Mouse (Mus musculus) C2C12 (cell line): ENCODE results near the gene G6pc3. TPM values are rescaled to one million over a fixed set of nuclear protein-coding genes. Genes with fewer than 3 reads are reported as not detected.

ENCODE experiments used
- H3K27me3 ChIP-seq: one replicate; pipeline ENCODE4 v1.6.1; 2011; ENCODE audit not compliant: control insufficient read depth, insufficient read depth, insufficient read length
- H3K36me3 ChIP-seq: one replicate; pipeline ENCODE4 v1.6.1; 2011; ENCODE audit not compliant: control insufficient read depth, insufficient read depth
- H3K4me3 ChIP-seq: one replicate; pipeline ENCODE4 v1.5.1; 2011; ENCODE audit warnings: mild to moderate bottlenecking, control low read depth; ENCODE audit not compliant: poor library complexity, insufficient read depth, severe bottlenecking
- H3K79me2 ChIP-seq: one replicate; pipeline ENCODE4 v1.6.1; 2011; ENCODE audit not compliant: control insufficient read depth, insufficient read depth
- H3K79me3 ChIP-seq: one replicate; pipeline ENCODE4 v1.6.1; 2011; ENCODE audit warnings: low read depth, control low read depth
- H3ac ChIP-seq: one replicate; pipeline ENCODE3; 2011; ENCODE audit warnings: low read depth; ENCODE audit not compliant: control insufficient read depth, insufficient read length
- CEBPB ChIP-seq: IDR thresholded peaks from one replicate; pipeline ENCODE4 v1.6.1; 2011; ENCODE audit warnings: low read depth, mild to moderate bottlenecking, control low read depth, moderate library complexity
- CTCF ChIP-seq: IDR thresholded peaks from one replicate; pipeline ENCODE4 v1.5.1; 2011; ENCODE audit not compliant: control insufficient read depth, insufficient read depth, insufficient read length
- FOSL1 ChIP-seq: IDR thresholded peaks from one replicate; pipeline ENCODE4 v1.8.0; 2011; ENCODE audit warnings: mild to moderate bottlenecking, low read length; ENCODE audit not compliant: poor library complexity, insufficient read depth, severe bottlenecking
- MAX ChIP-seq: IDR thresholded peaks from one replicate; pipeline ENCODE4 v1.6.1; 2011; ENCODE audit warnings: mild to moderate bottlenecking, control low read depth
- MYOD1 ChIP-seq: IDR thresholded peaks from one replicate; pipeline ENCODE4 v1.6.1; 2011; ENCODE audit warnings: low read depth; ENCODE audit not compliant: control insufficient read depth, insufficient read length
- MYOG ChIP-seq: IDR thresholded peaks from one replicate; pipeline ENCODE4 v1.6.1; 2011; ENCODE audit not compliant: control insufficient read depth, insufficient read length; ENCODE audit errors: extremely low read depth
- USF1 ChIP-seq: IDR thresholded peaks from one replicate; pipeline ENCODE4 v1.6.1; 2011; ENCODE audit warnings: low read depth, mild to moderate bottlenecking, control low read depth, moderate library complexity
- polyA plus RNA-seq: library from polyadenylated mRNA; unstranded; fragments of >200 nt; fragmentation: generic; extraction: Trizol; gene quantifications from one replicate; pipeline ENCODE4 v1.2.1, GENCODE M21; 2012; ENCODE audit warnings: missing spikeins

G6pc3 gene
- polyA plus RNA-seq, 1 experiment = 40.4 TPM

- no peak for TF ChIP-seq MYOD1
- TF ChIP-seq MAX = no peak
- TF ChIP-seq CEBPB = no peak
- TF ChIP-seq USF1 = no peak
- TF ChIP-seq CTCF = no peak
- TF ChIP-seq MYOG = no peak
- no peak for TF ChIP-seq FOSL1
- Histone ChIP-seq H3K4me3 (no peak overlapping the region), H3K79me2 (peaks cover 14% of the 10 kb centered on the region), H3K27me3 (no peaks in the 10 kb centered on the region), H3ac (no peak overlapping the region), H3K79me3 (no peaks in the 10 kb centered on the region), H3K36me3 (peaks cover 49% of the 10 kb centered on the region)
These were observed 4.4 kb downstream of the G6pc3 start for GRCm38 (mm10) chr11:102193657-102194440.

- H3K36me3 ChIP-seq = peaks cover 68% of the 10 kb centered on the region
- no peak overlapping the region for H3ac ChIP-seq
- no peaks in the 10 kb centered on the region for H3K27me3 ChIP-seq
- no peaks in the 10 kb centered on the region for H3K79me3 ChIP-seq
- H3K4me3 ChIP-seq = no peak overlapping the region
- TF ChIP-seq USF1 (no peak), MYOD1 (no peak), MAX (no peak), CEBPB (no peak), CTCF (no peak), FOSL1 (no peak), MYOG (no peak)
- peaks cover 3% of the 10 kb centered on the region for H3K79me2 ChIP-seq
These were observed 6.8 kb downstream of the G6pc3 start for GRCm38 (mm10) chr11:102196018-102196797.

- no peaks in the 10 kb centered on the region for H3K27me3 ChIP-seq
- H3K79me3 ChIP-seq = no peaks in the 10 kb centered on the region
- TF ChIP-seq CEBPB = no peak
- no peak for TF ChIP-seq MYOD1
- TF ChIP-seq FOSL1 = no peak
- no peak for TF ChIP-seq CTCF
- no peak for TF ChIP-seq MYOG
- no peak for TF ChIP-seq MAX
- TF ChIP-seq USF1 = no peak
- H3K4me3 ChIP-seq = no peak overlapping the region
- peaks cover 66% of the 10 kb centered on the region for H3K36me3 ChIP-seq
- H3K79me2 ChIP-seq = no peaks in the 10 kb centered on the region
- H3ac ChIP-seq = no peak overlapping the region
These were observed 8.8 kb downstream of the G6pc3 start for GRCm38 (mm10) chr11:102198245-102198644.

GRCm38 (mm10) chr11:102199856-102200255 is 10.4 kb downstream of the G6pc3 start:
- H3K27me3 ChIP-seq = no peaks in the 10 kb centered on the region
- H3ac ChIP-seq = no peak overlapping the region
- no peaks in the 10 kb centered on the region for H3K79me3 ChIP-seq
- no peak for TF ChIP-seq FOSL1
- TF ChIP-seq MAX = no peak
- no peak for TF ChIP-seq CTCF
- no peak for TF ChIP-seq MYOG
- no peak for TF ChIP-seq CEBPB
- TF ChIP-seq USF1 = no peak
- TF ChIP-seq MYOD1 = no peak
- H3K36me3 ChIP-seq = peaks cover 64% of the 10 kb centered on the region
- H3K79me2 ChIP-seq = no peaks in the 10 kb centered on the region
- no peak overlapping the region for H3K4me3 ChIP-seq

- TF ChIP-seq FOSL1 (no peak), CTCF (peak; percentile 73), CEBPB (no peak), MYOD1 (peak; percentile 76), USF1 (no peak), MAX (peak; percentile 31), MYOG (no peak)
- no peaks in the 10 kb centered on the region for H3K27me3 ChIP-seq
- H3K36me3 ChIP-seq = peaks cover 60% of the 10 kb centered on the region
- H3K4me3 ChIP-seq = no peak overlapping the region
- H3K79me3 ChIP-seq = no peaks in the 10 kb centered on the region
- peaks cover under 1% of the 10 kb centered on the region for H3K79me2 ChIP-seq
- H3ac ChIP-seq = no peak overlapping the region
These were observed 12.0 kb downstream of the G6pc3 start for GRCm38 (mm10) chr11:102201408-102201821.
